Mouse (Mus musculus): ENCODE results near the gene Tmigd3. TPM values are rescaled to one million over a fixed set of nuclear protein-coding genes. Genes with fewer than 3 reads are reported as not detected.

Gene Tmigd3
- polyA plus RNA-seq, 1 experiment from 2014 or later = not detected

DNA sequence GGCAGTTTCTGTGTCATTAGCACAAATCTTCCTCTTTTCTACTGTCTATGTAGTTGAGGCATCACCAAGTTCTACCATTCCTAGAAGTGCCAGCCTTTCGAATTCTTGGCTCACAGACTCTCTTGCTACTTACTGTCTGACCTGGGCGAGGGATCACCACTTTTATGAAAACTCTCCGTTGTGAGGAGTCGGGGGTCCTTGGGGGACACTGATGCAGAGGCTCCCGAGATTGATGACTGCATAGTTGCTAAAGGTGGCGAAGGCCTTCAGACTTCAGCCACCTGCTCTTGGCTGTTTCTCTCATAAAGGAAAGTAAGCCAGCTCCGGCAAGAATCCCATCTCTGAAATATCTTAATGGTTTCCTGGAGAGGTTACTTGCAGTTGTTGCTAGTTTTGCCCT lies 11.4 kb downstream of the Tmigd3 start:
- Histone ChIP-seq H3K27ac (ENCODE audit: low read length) (no peak overlapping the region), H3K4me1 (ENCODE audit: control insufficient read depth, low read depth, low read length) (no peaks in the 10 kb centered on the region), H3K9ac (ENCODE audit: low read depth, low read length) (no peak overlapping the region), H3K36me3 (ENCODE audit: control insufficient read depth, insufficient read depth) (no peaks in the 10 kb centered on the region), H3K4me2 (ENCODE audit: low read depth, low read length) (no peak overlapping the region), H3K9me3 (replicated peaks; ENCODE audit: control insufficient read depth, low read length) (no peaks in the 10 kb centered on the region), H3K27me3 (ENCODE audit: control insufficient read depth, insufficient read depth, low read depth, low read length) (no peaks in the 10 kb centered on the region), H3K4me3 (ENCODE audit: low read depth, low read length) (no peak overlapping the region)
- no peak for ATAC-seq (ENCODE audit: low read depth)
- WGBS (ENCODE audit: insufficient replicate concordance) = 69% methylated on average over 7 of the region's 7 CpGs

DNA sequence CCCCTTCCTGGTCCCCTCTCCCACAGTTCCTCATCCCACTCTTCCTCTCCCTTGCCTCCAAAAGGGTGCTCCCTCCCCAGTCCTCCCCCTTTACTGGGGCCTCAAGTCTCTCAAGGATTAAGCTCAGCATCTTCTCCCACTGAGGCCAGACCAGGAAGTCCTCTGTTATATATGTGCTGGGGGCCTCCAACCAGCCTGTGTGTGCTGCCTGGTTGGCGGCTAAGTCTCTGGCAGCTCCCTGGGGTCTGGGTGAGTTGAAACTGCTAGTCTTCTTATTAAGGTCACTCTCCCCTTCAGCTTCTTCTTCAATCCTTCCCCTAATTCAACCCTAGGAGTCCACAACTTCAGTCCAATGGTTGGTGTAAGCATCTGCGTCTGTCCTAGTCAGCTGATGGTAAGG lies 12.4 kb downstream of the Tmigd3 start:
- ATAC-seq (ENCODE audit: low read depth) = no peak
- H3K9me3 ChIP-seq (replicated peaks; ENCODE audit: control insufficient read depth, low read length) = no peaks in the 10 kb centered on the region
- 77% methylated on average over 2 of the region's 2 CpGs for WGBS (ENCODE audit: insufficient replicate concordance)

DNA sequence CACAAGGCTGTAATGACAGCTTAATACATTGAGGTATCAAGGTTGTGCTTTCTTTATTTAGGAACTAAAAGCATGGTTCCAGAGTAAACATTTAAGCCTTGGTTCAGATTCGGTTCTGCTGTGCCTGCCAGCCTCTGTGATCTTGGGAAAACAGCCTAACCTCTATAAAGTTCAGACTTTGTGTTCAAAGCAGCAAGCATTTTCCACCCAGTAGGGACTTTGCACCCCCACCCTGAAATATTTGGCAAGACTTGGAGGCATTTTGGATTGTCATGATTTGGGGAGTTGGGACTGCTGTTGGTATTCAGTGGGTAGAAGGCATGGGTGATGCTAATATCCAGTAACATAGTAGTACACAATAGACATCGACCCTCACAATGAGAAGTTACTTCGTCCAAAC lies 18.3 kb downstream of the Tmigd3 start:
- Histone ChIP-seq H3K9me3 (replicated peaks; ENCODE audit: control insufficient read depth, low read length) (no peaks in the 10 kb centered on the region), H3K27me3 (ENCODE audit: control insufficient read depth, insufficient read depth, low read depth, low read length) (no peaks in the 10 kb centered on the region), H3K4me3 (ENCODE audit: low read depth, low read length) (no peak overlapping the region), H3K27ac (ENCODE audit: low read length) (no peak overlapping the region), H3K4me2 (ENCODE audit: low read depth, low read length) (no peak overlapping the region), H3K9ac (ENCODE audit: low read depth, low read length) (no peak overlapping the region), H3K4me1 (ENCODE audit: control insufficient read depth, low read depth, low read length) (peaks cover 12% of the 10 kb centered on the region), H3K36me3 (ENCODE audit: control insufficient read depth, insufficient read depth) (no peaks in the 10 kb centered on the region)
- no peak for ATAC-seq (ENCODE audit: low read depth)
- WGBS (ENCODE audit: insufficient replicate concordance) = 56% methylated on average over 3 of the region's 3 CpGs

More for the DNA sequence above, 12.4 kb downstream of the Tmigd3 start:
- Histone ChIP-seq H3K36me3 (ENCODE audit: control insufficient read depth, insufficient read depth) (no peaks in the 10 kb centered on the region), H3K9ac (ENCODE audit: low read depth, low read length) (no peak overlapping the region), H3K4me1 (ENCODE audit: control insufficient read depth, low read depth, low read length) (no peaks in the 10 kb centered on the region), H3K27ac (ENCODE audit: low read length) (no peak overlapping the region), H3K4me2 (ENCODE audit: low read depth, low read length) (no peak overlapping the region), H3K27me3 (ENCODE audit: control insufficient read depth, insufficient read depth, low read depth, low read length) (no peaks in the 10 kb centered on the region), H3K4me3 (ENCODE audit: low read depth, low read length) (no peak overlapping the region)

DNA sequence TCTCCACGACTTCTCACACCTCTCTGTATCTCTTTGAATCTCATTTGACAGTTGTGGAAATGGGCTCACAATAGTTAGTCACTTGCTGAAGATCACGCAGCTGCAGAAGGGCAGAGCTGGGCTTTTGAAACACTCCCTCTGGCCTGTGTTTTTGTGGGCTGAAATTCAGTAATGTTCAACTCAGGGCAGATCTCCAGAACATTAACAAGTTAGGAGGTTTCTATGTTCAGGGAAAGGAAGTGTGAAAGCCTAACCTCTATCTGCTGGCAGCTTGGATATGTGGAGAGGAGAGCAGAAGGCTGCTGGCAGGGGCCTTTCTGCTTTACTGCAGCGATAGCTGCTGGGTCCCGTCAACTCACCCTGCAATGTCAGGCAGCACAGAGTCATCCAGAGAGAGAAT lies 19.5 kb downstream of the Tmigd3 start:
- ATAC-seq (ENCODE audit: low read depth) = no peak
- WGBS (ENCODE audit: insufficient replicate concordance) = 50% methylated on average over 4 of the region's 4 CpGs
- Histone ChIP-seq H3K27me3 (ENCODE audit: control insufficient read depth, insufficient read depth, low read depth, low read length) (no peaks in the 10 kb centered on the region; the same call in 1 of the 2 replicates), H3K36me3 (ENCODE audit: control insufficient read depth, insufficient read depth) (no peaks in the 10 kb centered on the region), H3K9ac (ENCODE audit: low read depth, low read length) (no peak overlapping the region), H3K9me3 (replicated peaks; ENCODE audit: control insufficient read depth, low read length) (no peaks in the 10 kb centered on the region), H3K4me2 (ENCODE audit: low read depth, low read length) (no peak overlapping the region), H3K27ac (ENCODE audit: low read length) (no peak overlapping the region), H3K4me1 (ENCODE audit: control insufficient read depth, low read depth, low read length) (peaks cover 23% of the 10 kb centered on the region), H3K4me3 (ENCODE audit: low read depth, low read length) (no peak overlapping the region)

DNA sequence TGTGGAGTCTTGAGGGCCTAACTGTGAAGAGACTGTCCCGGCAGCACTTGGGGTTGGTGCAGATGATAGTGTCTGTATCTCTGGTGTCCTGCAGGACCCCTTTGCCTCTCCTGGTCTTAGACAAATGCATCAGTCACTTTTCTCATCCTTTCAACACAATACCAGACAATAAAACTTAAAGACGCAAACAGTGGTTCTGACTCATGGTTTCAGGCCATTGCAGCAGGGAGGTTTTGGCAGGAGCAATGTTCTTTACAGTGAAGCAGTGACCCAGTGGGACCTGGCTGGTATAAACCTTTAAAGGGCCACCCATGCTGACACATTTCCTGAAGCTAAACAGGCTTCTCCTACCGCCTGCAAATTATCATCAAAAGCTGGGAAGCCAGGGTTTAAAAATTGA lies 20.4 kb downstream of the Tmigd3 start:
- H3K9ac ChIP-seq (ENCODE audit: low read depth, low read length) = no peak overlapping the region
- no peaks in the 10 kb centered on the region for H3K36me3 ChIP-seq (ENCODE audit: control insufficient read depth, insufficient read depth)
- H3K4me2 ChIP-seq (ENCODE audit: low read depth, low read length) = no peak overlapping the region
- no peaks in the 10 kb centered on the region; the same call in 1 of the 2 replicates for H3K27me3 ChIP-seq (ENCODE audit: control insufficient read depth, insufficient read depth, low read depth, low read length)
- WGBS (ENCODE audit: insufficient replicate concordance) = 40% methylated on average over 3 of the region's 3 CpGs
- peaks cover 23% of the 10 kb centered on the region for H3K4me1 ChIP-seq (ENCODE audit: control insufficient read depth, low read depth, low read length)
- ATAC-seq (ENCODE audit: low read depth) = no peak
- no peak overlapping the region for H3K27ac ChIP-seq (ENCODE audit: low read length)
- H3K4me3 ChIP-seq (ENCODE audit: low read depth, low read length) = no peak overlapping the region
- H3K9me3 ChIP-seq (replicated peaks; ENCODE audit: control insufficient read depth, low read length) = no peaks in the 10 kb centered on the region

DNA sequence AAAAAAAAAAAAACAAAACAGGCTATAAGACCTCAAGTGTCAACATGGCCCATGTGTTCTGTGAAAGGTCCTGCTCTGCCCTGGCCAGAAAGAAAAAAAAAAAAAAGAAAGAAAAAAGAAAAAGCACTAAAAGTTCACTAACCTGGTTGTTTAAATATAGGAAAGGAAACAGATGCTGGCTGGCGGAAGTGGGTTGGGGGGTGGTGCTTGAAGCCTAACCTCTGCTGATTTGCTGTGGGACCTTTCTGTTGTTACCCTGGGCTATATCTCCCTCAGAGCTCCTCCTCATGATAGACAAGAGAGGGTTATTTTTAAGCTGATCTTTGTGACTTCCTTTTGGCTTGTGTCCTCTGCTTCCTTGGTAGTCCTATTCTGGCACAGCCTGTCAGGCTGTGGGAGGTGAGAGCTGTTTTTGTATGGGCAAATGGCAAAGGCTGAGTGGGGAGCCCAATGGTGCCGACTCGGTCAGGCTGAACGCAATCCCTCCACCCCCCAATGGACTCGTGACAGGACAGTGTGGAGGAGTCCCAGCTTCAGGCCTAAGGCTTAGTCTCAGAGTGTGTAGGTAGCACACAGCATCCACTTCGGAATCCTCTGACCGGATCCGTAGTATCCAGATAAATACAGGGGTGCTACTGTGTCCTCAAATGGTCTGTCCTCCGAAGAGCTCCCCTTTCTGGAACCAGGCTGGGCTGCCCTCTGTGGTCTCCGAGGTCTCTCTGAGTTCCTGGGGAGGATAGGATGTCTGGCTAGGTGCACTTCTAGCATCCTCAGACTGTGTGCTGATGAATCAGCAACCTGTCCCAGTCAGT lies 21.3 kb downstream of the Tmigd3 start:
- H3K4me2 ChIP-seq (ENCODE audit: low read depth, low read length) = peak overlapping the region; percentile 4
- H3K27ac ChIP-seq (ENCODE audit: low read length) = peak overlapping the region; percentile 59
- H3K4me1 ChIP-seq (ENCODE audit: control insufficient read depth, low read depth, low read length) = peaks cover 23% of the 10 kb centered on the region
- H3K9me3 ChIP-seq (replicated peaks; ENCODE audit: control insufficient read depth, low read length) = no peaks in the 10 kb centered on the region
- H3K27me3 ChIP-seq (ENCODE audit: control insufficient read depth, insufficient read depth, low read depth, low read length) = no peaks in the 10 kb centered on the region; the same call in 1 of the 2 replicates
- no peak overlapping the region for H3K9ac ChIP-seq (ENCODE audit: low read depth, low read length)
- H3K4me3 ChIP-seq (ENCODE audit: low read depth, low read length) = no peak overlapping the region
- 0 out of 2 replicates have a peak, but pooled peaks have one; percentile 16 for ATAC-seq (ENCODE audit: low read depth)
- H3K36me3 ChIP-seq (ENCODE audit: control insufficient read depth, insufficient read depth) = no peaks in the 10 kb centered on the region
- WGBS (ENCODE audit: insufficient replicate concordance) = 18% methylated on average over 10 of the region's 10 CpGs

DNA sequence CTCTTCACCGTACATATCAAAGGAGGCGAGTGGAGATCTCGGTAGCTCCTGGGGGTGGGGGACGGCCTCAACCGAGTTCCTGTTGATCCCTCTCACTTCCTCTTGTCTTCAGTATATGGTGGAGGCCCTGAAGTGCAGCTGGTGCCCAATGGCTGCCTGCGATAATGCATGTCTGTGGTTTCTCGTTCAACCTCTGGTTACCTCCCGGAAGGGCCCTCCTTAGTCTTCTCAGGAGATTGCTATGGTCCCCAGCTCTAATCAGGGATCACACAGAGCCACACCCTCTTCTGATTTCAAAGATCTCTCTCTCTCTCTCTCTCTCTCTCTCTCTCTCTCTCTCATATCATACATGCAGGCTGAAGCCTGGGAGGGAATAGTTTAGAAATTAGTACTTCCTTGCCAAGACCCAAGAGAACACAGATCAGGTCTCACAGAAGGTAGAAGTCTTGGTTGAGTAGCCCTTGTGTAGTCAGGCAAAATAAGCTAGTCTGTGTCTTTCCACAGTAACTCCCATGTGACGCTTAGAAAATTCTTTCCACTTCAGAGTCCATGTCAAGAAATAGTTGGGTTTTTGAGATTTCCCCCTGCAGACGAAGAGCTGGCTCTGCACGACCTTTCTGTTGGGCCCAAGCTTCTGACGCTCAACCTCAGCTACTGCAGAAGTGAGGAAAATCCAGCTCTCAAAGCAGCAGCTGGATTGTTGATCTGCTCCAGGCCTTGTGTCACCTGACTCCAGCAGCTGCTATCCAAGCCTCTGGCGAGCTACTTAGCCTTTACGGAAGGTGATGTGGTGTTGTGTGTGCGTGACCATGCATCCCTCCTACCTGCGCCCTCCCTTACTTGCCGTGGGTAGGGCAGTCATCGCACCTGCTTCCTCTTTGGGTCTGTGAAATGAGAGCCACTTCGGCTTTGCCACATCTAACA lies 22.1 kb downstream of the Tmigd3 start:
- H3K27ac ChIP-seq (ENCODE audit: low read length) = peak overlapping the region; percentile 59
- peaks cover 23% of the 10 kb centered on the region for H3K4me1 ChIP-seq (ENCODE audit: control insufficient read depth, low read depth, low read length)
- peak overlapping the region; percentile 4; the same call in 1 of the 2 replicates for H3K4me2 ChIP-seq (ENCODE audit: low read depth, low read length)

DNA sequence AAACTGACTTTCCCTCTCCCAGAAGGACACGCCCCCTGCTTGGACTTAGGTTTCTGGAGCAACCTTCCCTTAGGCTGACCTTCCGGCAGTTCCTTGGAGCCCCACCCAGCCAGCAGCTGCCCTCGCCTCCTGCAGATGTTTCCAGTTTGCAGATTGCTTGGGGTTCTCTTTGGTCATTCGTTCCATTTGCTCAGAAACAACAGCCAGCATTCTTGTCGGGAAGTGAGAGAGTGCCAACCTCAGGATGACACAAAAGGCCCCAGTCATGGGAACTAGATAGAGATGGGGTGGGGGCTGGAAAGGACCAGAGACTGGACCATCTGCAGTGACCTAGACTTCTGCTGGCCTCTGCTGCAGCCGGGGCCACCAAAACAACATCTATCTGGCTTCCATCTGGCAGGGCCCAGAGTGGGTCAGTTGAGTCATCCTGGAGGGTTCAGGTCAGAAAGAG lies 23.3 kb downstream of the Tmigd3 start:
- no peak for ATAC-seq (ENCODE audit: low read depth)
- 33% methylated on average over 6 of the region's 6 CpGs for WGBS (ENCODE audit: insufficient replicate concordance)
- H3K9ac ChIP-seq (ENCODE audit: low read depth, low read length) = no peak overlapping the region

More for the DNA sequence above, 22.1 kb downstream of the Tmigd3 start:
- Histone ChIP-seq H3K27me3 (ENCODE audit: control insufficient read depth, insufficient read depth, low read depth, low read length) (no peaks in the 10 kb centered on the region; the same call in 1 of the 2 replicates), H3K9me3 (replicated peaks; ENCODE audit: control insufficient read depth, low read length) (no peaks in the 10 kb centered on the region), H3K9ac (ENCODE audit: low read depth, low read length) (no peak overlapping the region), H3K36me3 (ENCODE audit: control insufficient read depth, insufficient read depth) (no peaks in the 10 kb centered on the region), H3K4me3 (ENCODE audit: low read depth, low read length) (no peak overlapping the region)
- 23% methylated on average over 19 of the region's 19 CpGs for WGBS (ENCODE audit: insufficient replicate concordance)
- ATAC-seq (ENCODE audit: low read depth) = peak; percentile 67

More for the DNA sequence above, 23.3 kb downstream of the Tmigd3 start:
- Histone ChIP-seq H3K4me3 (ENCODE audit: low read depth, low read length) (no peak overlapping the region), H3K36me3 (ENCODE audit: control insufficient read depth, insufficient read depth) (no peaks in the 10 kb centered on the region), H3K9me3 (replicated peaks; ENCODE audit: control insufficient read depth, low read length) (no peaks in the 10 kb centered on the region), H3K27ac (ENCODE audit: low read length) (peak overlapping the region; percentile 71), H3K27me3 (ENCODE audit: control insufficient read depth, insufficient read depth, low read depth, low read length) (no peaks in the 10 kb centered on the region; the same call in 1 of the 2 replicates), H3K4me1 (ENCODE audit: control insufficient read depth, low read depth, low read length) (peaks cover 23% of the 10 kb centered on the region), H3K4me2 (ENCODE audit: low read depth, low read length) (no peak overlapping the region)
